Comparison of ENCODE assay signal across 17 mouse cellular contexts in the genomic region with DNA sequence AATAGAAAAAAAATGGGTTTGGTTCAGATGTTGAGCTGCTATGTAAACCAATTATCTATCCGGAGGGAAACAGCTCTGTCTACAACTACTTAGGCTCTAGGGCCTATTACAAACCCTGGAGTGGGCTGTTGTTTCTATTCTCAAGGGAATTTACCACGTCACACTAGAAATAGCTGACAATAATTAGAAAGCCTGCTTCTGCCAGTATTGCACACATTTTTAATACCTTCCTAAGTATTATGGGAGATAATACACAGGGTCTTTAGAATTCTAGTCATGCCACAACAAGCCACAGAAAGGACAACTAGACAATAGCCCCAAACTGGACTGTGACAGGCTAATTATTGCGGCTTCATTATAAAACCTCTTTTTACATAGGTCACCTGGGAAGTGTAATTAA.
DNase-seq lines count a peak whose midpoint lies in the region; ATAC-seq lines count a peak whose summit lies in the region.
"Had no signal": no experiment of that assay in that cellular context is flagged by ENCODE, and none has a peak within 500 bp of the region (broad histone marks: within the 10 kb centered on the region; RNA-seq: fewer than 3 reads in every experiment).

No protein-coding gene starts in this region.

- no peak for DNase-seq in midbrain, embryonic 11.5 days (ENCODE audit: low spot score, missing footprints)
- no peak for DNase-seq in midbrain, embryonic 10.5 days (ENCODE audit: low spot score)
- no peak for DNase-seq in gastrocnemius, postnatal 4 days (ENCODE audit: low spot score in 2 of 2)
- DNase-seq in layer of hippocampus, postnatal 36 days: no peak
- no peak for DNase-seq in layer of hippocampus, adult 11-12 months (ENCODE audit: low spot score)
- DNase-seq: adrenal gland, postnatal 14 days; cerebellum, postnatal 14 days; gastrocnemius, adult 2 months; heart, postnatal 4 days; kidney, adult 2 months; kidney, postnatal 4 days; lung, postnatal 14 days had no signal

- peak; percentile 83 for ATAC-seq in midbrain, embryonic 11.5 days (ENCODE audit: low FRiP score)
- ATAC-seq in hindbrain, embryonic 12.5 days (ENCODE audit: low FRiP score): peak; percentile 95
- peak; percentile 87 for ATAC-seq in midbrain, embryonic 15.5 days (replicated peaks)

- no peaks in the 10 kb centered on the region for H3K27me3 ChIP-seq in midbrain, embryonic 11.5 days (ENCODE audit: control insufficient read depth, insufficient read depth, low read length)
- no peaks in the 10 kb centered on the region for H3K27me3 ChIP-seq in midbrain, embryonic 10.5 days (ENCODE audit: low read depth, poor library complexity, severe bottlenecking)
- H3K27me3 ChIP-seq in hindbrain, embryonic 12.5 days: no peaks in the 10 kb centered on the region
- no peaks in the 10 kb centered on the region for H3K27me3 ChIP-seq in midbrain, embryonic 15.5 days (replicated peaks)
- H3K27me3 ChIP-seq: limb, embryonic 12.5 days; liver, embryonic 15.5 days had no signal

- WGBS in midbrain, embryonic 11.5 days: 58% methylated on average over 3 of the region's 3 CpGs
- WGBS in midbrain, embryonic 10.5 days: 69% methylated on average over 3 of the region's 3 CpGs
- 33% methylated on average over 3 of the region's 3 CpGs for WGBS in hindbrain, embryonic 12.5 days
- WGBS in midbrain, embryonic 15.5 days: 18% methylated on average over 3 of the region's 3 CpGs

- no peaks in the 10 kb centered on the region for H3K36me3 ChIP-seq in midbrain, embryonic 11.5 days (ENCODE audit: control insufficient read depth, insufficient read depth, low read length)
- no peaks in the 10 kb centered on the region for H3K36me3 ChIP-seq in midbrain, embryonic 10.5 days
- H3K36me3 ChIP-seq in hindbrain, embryonic 12.5 days: no peaks in the 10 kb centered on the region
- H3K36me3 ChIP-seq in midbrain, embryonic 15.5 days (replicated peaks): no peaks in the 10 kb centered on the region
- H3K36me3 ChIP-seq: limb, embryonic 12.5 days; liver, embryonic 15.5 days had no signal

- H3K4me3 ChIP-seq in midbrain, embryonic 11.5 days (ENCODE audit: low read depth, low read length): no peak overlapping the region
- H3K4me3 ChIP-seq in midbrain, embryonic 10.5 days: no peak overlapping the region
- H3K4me3 ChIP-seq in hindbrain, embryonic 12.5 days: no peak overlapping the region
- H3K4me3 ChIP-seq in midbrain, embryonic 15.5 days: no peak overlapping the region
- H3K4me3 ChIP-seq: gastrocnemius, adult 2 months; limb, embryonic 12.5 days; liver, embryonic 15.5 days had no signal

- no peak overlapping the region for H3K4me2 ChIP-seq in midbrain, embryonic 11.5 days
- no peak overlapping the region for H3K4me2 ChIP-seq in hindbrain, embryonic 12.5 days (replicated peaks)
- no peak overlapping the region for H3K4me2 ChIP-seq in midbrain, embryonic 15.5 days
- H3K4me2 ChIP-seq: heart, embryonic 11.5 days; limb, embryonic 12.5 days; liver, embryonic 15.5 days had no signal

- no peaks in the 10 kb centered on the region for H3K9me3 ChIP-seq in midbrain, embryonic 11.5 days (ENCODE audit: control insufficient read depth, low read length)
- no peaks in the 10 kb centered on the region for H3K9me3 ChIP-seq in midbrain, embryonic 10.5 days (replicated peaks)
- H3K9me3 ChIP-seq in hindbrain, embryonic 12.5 days (replicated peaks): no peaks in the 10 kb centered on the region
- H3K9me3 ChIP-seq in midbrain, embryonic 15.5 days: no peaks in the 10 kb centered on the region
- H3K9me3 ChIP-seq: limb, embryonic 12.5 days; liver, embryonic 15.5 days had no signal

- no peak overlapping the region for H3K27ac ChIP-seq in midbrain, embryonic 11.5 days (ENCODE audit: low read depth, low read length)
- no peak overlapping the region for H3K27ac ChIP-seq in midbrain, embryonic 10.5 days (replicated peaks)
- H3K27ac ChIP-seq in hindbrain, embryonic 12.5 days: no peak overlapping the region
- no peak overlapping the region for H3K27ac ChIP-seq in midbrain, embryonic 15.5 days
- H3K27ac ChIP-seq: gastrocnemius, adult 2 months; limb, embryonic 12.5 days; liver, embryonic 15.5 days had no signal

- no peaks in the 10 kb centered on the region for H3K4me1 ChIP-seq in midbrain, embryonic 11.5 days (ENCODE audit: control insufficient read depth, insufficient read depth, low read length)
- 0 out of 2 replicates have a peak, but pooled peaks cover 5% of the 10 kb centered on the region for H3K4me1 ChIP-seq in midbrain, embryonic 10.5 days
- no peaks in the 10 kb centered on the region; the same call in 1 of the 2 replicates for H3K4me1 ChIP-seq in hindbrain, embryonic 12.5 days
- H3K4me1 ChIP-seq in midbrain, embryonic 15.5 days: peaks cover 3% of the 10 kb centered on the region; the same call in 1 of the 2 replicates
- H3K4me1 ChIP-seq: limb, embryonic 12.5 days; liver, embryonic 15.5 days had no signal

- H3K9ac ChIP-seq in midbrain, embryonic 11.5 days (ENCODE audit: low read length): no peak overlapping the region
- H3K9ac ChIP-seq in hindbrain, embryonic 12.5 days: no peak overlapping the region
- H3K9ac ChIP-seq in midbrain, embryonic 15.5 days: no peak overlapping the region
- H3K9ac ChIP-seq: limb, embryonic 12.5 days; liver, embryonic 15.5 days had no signal
